Mouse (Mus musculus) stomach, postnatal 0 days (tissue): ENCODE results near the gene Prkg1. TPM values are rescaled to one million over a fixed set of nuclear protein-coding genes. Genes with fewer than 3 reads are reported as not detected.
A peak's percentile ranks its signal among the peaks of the same experiment; 100 is the strongest.

ENCODE experiments used
- ATAC-seq: fragments of 200-750 bp; cut with Nextera tagmentation; 2 replicates; pipeline ENCODE4 v1.8.0; 2017; ENCODE audit not compliant: low FRiP score, low TSS enrichment
- DNase-seq: peaks from one replicate; pipeline ENCODE4 v3.0.0-alpha.2; 2016; ENCODE audit warnings: low spot score
- H3K27ac ChIP-seq: fragments of 300-500 bp; sonication (generic); replicated peaks from 2 replicates; pipeline ENCODE4 v1.5.1; 2014; ENCODE audit warnings: mild to moderate bottlenecking, control low read depth
- H3K27me3 ChIP-seq: fragments of 300-500 bp; sonication (generic); 2 replicates; pipeline ENCODE4 v1.6.1; 2014; ENCODE audit warnings: low read length; ENCODE audit not compliant: control insufficient read depth, insufficient read depth
- H3K36me3 ChIP-seq: fragments of 300-500 bp; sonication (generic); 2 replicates; pipeline ENCODE4 v1.6.1; 2014; ENCODE audit warnings: low read length, mixed read lengths; ENCODE audit not compliant: control insufficient read depth, insufficient read depth
- H3K4me1 ChIP-seq: fragments of 300-500 bp; sonication (generic); replicated peaks from 2 replicates; pipeline ENCODE4 v1.6.1; 2014; ENCODE audit warnings: antibody characterized with exemption; ENCODE audit not compliant: control insufficient read depth, insufficient read depth
- H3K4me2 ChIP-seq: fragments of 300-500 bp; sonication (generic); replicated peaks from 2 replicates; pipeline ENCODE4 v1.6.1; 2014; ENCODE audit warnings: low read depth, mild to moderate bottlenecking, control low read depth, moderate library complexity
- H3K4me3 ChIP-seq: fragments of 300-500 bp; sonication (generic); 2 replicates; pipeline ENCODE4 v1.5.1; 2014; ENCODE audit warnings: low read depth, low read length, control low read depth
- H3K9ac ChIP-seq: fragments of 300-500 bp; sonication (generic); 2 replicates; pipeline ENCODE4 v1.6.1; 2014; ENCODE audit warnings: mild to moderate bottlenecking, low read length, control low read depth, mixed read lengths
- H3K9me3 ChIP-seq: fragments of 300-500 bp; sonication (generic); 2 replicates; pipeline ENCODE4 v1.6.1; 2016; ENCODE audit warnings: low read length; ENCODE audit not compliant: control insufficient read depth
- CTCF ChIP-seq: IDR thresholded peaks from 2 replicates; pipeline ENCODE4 v1.5.1; 2016; ENCODE audit warnings: antibody characterized with exemption, low read depth, mild to moderate bottlenecking, moderate library complexity
- EP300 ChIP-seq: optimal IDR thresholded peaks from 2 replicates; pipeline ENCODE3; 2016; ENCODE audit warnings: antibody characterized with exemption
- WGBS: fragments of 180-500 bp; shearing (Covaris S2); extraction: QIAGEN DNeasy Blood & Tissue Kit; methylation state at CpG from one replicate; pipeline ENCODE4 v1.1.7; 2014; 5-methylcytosine and 5-hydroxymethylcytosine counted together
- polyA plus RNA-seq: library from polyadenylated mRNA; unstranded; fragments of >200 nt; fragmentation: Nextera tagmentation; extraction: Ambion mirVana; gene quantifications from 2 replicates; pipeline ENCODE4 v1.2.1, GENCODE M21; 2015

Prkg1 gene
- polyA plus RNA-seq, 1 experiment from 2014 or later: 6.4 TPM

DNA sequence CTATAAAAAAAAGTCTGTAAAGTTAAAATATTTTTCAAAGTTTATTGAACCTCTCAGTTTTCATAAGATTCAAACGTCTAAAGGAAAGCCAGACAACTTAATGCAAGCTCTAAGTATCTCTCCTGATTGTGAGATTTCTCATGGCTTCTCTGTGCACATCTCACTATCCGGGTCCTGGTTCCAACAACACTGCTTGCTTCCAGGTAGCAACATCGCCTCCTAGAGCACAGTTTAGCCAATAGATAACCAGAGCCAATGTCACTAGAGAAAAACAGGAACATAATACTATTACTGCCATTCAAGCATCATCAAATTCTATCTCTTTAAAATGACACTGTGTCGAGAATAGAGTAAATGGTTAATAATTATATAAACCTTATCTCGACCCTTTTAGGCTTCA, 86.5 kb downstream of the Prkg1 start:
- Histone ChIP-seq H3K4me3 (no peak overlapping the region), H3K4me1 (no peaks in the 10 kb centered on the region), H3K27ac (no peak overlapping the region), H3K36me3 (no peaks in the 10 kb centered on the region), H3K4me2 (no peak overlapping the region), H3K27me3 (no peaks in the 10 kb centered on the region), H3K9ac (no peak overlapping the region), H3K9me3 (no peaks in the 10 kb centered on the region)
- 48% methylated on average over 5 of the region's 5 CpGs for WGBS
- no peak for DNase-seq
- ATAC-seq: no peak
- TF ChIP-seq EP300: no peak
- TF ChIP-seq CTCF: peak; percentile 61

DNA sequence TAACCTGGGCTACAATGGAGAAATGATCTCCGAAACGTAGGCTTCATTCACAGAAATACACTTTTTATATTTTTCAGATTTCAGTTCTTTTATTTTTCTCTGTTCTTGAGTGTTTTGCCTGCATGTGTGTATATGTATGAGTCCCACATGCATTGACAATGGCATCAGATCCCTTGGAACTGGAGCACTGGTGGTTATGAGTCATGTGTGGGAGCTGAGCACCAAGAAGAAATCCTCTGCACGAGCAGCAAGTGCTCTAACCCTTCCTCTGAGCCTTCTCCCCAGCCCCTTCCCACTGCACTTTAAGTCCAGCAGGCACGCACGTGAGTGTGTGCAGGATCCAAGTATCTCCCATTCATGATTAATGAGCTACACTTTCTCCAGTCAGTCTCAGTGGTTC, 93.1 kb downstream of the Prkg1 start:
- no peak overlapping the region for H3K4me3 ChIP-seq
- no peaks in the 10 kb centered on the region for H3K9me3 ChIP-seq
- no peaks in the 10 kb centered on the region for H3K36me3 ChIP-seq
- H3K4me2 ChIP-seq: no peak overlapping the region
- H3K4me1 ChIP-seq: no peaks in the 10 kb centered on the region
- ATAC-seq (no peak), DNase-seq (no peak)
- H3K9ac ChIP-seq: no peak overlapping the region
- 73% methylated on average over 5 of the region's 5 CpGs for WGBS
- no peak overlapping the region for H3K27ac ChIP-seq
- TF ChIP-seq CTCF (no peak), EP300 (no peak)
- no peaks in the 10 kb centered on the region for H3K27me3 ChIP-seq

DNA sequence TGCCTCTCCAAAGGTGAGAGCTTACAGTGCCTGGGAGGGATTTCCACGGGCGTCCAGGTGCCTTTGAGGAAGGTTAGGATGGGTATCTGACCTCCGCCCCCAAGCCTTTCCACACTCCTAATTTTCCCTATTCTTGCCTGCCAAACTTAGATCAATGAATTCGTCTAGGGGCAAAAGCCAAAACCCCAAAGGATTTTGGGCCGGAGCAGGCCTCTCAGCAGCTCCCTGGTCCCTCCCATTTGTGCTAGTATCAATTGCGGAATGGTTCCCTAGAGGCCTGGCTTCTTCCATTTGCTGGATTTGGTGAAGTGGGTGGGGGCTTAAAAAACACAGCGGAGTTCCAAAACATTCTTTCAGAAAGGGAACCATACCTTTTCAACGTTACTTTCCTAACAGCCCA, 99.8 kb downstream of the Prkg1 start:
- no peak for TF ChIP-seq EP300
- no peak for TF ChIP-seq CTCF
- WGBS: 9% methylated on average over 8 of the region's 8 CpGs
- peak overlapping the region; percentile 65 for H3K9ac ChIP-seq
- peak overlapping the region; percentile 84 for H3K27ac ChIP-seq
- H3K4me3 ChIP-seq: peak overlapping the region; percentile 59
- ATAC-seq (no peak), DNase-seq (no peak)
- no peaks in the 10 kb centered on the region for H3K9me3 ChIP-seq
- H3K4me2 ChIP-seq: peak overlapping the region; percentile 76
- no peaks in the 10 kb centered on the region; the same call in 1 of the 2 replicates for H3K4me1 ChIP-seq
- H3K36me3 ChIP-seq: no peaks in the 10 kb centered on the region
- H3K27me3 ChIP-seq: no peaks in the 10 kb centered on the region

DNA sequence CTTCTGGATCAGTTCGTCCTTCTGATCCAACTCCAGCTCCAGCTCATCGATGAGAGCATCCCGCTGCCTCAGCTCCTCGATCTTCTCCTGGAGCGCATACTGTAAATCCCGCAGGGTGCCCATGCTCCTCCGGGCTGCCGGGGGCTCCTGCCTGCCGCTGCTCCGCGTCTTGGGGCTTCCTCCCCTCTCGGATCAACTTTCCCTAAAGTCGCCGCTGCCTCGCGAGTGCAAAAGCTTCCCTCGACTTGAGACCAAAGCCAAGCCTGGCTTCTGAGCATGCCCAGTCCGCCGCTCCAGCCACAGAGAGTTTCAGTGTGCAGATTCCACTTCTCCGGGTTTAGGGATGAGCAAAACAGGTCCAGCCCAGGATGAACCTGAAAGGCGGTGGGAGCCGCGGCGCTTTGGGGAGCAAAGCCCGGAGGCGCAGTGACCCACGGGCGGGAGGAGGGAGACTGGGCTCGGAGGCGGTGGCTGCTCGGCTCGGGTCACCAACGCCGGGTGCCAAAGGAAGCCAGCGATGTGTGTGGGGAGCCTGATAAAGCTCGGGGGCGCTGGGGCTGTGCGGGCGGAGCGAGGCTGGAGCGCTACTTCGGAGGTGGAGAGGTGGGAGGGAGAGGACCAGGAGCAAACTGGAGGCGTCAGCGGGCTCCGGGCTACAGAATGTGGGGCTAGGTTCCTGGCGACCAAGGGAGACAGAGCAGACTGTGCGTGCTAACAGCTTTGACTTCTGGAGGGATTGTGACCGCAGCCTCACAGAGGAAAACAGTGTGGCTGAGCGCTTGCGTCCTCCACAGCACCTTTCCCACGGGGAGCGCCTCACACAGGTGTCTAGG, 100.5 kb downstream of the Prkg1 start:
- peak; percentile 47; the same call in 1 of the 2 replicates for ATAC-seq
- under 1% methylated on average over 52 of the region's 52 CpGs for WGBS
- TF ChIP-seq CTCF: no peak
- TF ChIP-seq EP300: no peak
- Histone ChIP-seq H3K9ac (peak overlapping the region; percentile 65), H3K4me1 (no peaks in the 10 kb centered on the region; the same call in 1 of the 2 replicates), H3K4me2 (peak overlapping the region; percentile 76), H3K36me3 (no peaks in the 10 kb centered on the region), H3K9me3 (no peaks in the 10 kb centered on the region), H3K27me3 (no peaks in the 10 kb centered on the region), H3K4me3 (peak overlapping the region; percentile 59), H3K27ac (peak overlapping the region; percentile 84)
- DNase-seq: peak; percentile 36

DNA sequence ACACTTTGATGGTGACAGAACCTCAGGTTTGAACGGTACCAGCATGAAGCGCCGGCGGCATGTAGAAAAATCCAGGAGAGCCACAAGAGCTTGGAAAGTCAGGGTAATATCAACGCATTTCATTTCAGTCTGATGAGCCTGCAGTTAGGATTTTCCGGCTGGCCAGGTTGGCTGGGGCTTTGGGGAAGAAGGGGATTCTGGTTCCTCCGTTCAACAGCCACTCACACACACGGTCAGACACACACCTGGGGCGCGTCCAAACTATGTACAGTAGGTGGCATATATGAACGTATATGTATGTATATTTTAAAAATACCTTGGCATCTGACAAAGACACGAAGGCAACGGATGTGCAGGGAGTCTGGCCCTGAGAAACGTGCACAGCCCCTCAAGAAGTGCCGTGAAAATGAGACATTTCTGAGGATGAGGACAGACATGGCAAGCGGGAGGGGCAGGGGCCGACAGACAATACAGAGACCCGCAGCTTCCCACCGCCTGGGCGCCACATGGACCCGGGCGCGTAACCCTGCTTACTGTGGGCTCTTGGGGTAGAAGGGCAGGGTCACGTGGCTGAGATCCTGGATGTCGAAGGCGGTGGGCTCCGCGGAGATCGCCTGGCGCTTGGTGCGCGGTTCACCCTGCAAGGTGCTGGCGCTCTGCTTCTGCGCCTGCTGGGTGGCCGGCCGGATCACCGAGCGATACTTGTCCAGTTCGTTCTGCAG, 101.2 kb downstream of the Prkg1 start:
- Histone ChIP-seq H3K4me3 (peak overlapping the region; percentile 59), H3K36me3 (no peaks in the 10 kb centered on the region), H3K9ac (peak overlapping the region; percentile 65), H3K27me3 (no peaks in the 10 kb centered on the region), H3K4me1 (no peaks in the 10 kb centered on the region; the same call in 1 of the 2 replicates), H3K27ac (peak overlapping the region; percentile 84), H3K4me2 (peak overlapping the region; percentile 76), H3K9me3 (no peaks in the 10 kb centered on the region)
- ATAC-seq: no peak; the same call in 1 of the 2 replicates
- TF ChIP-seq CTCF (no peak), EP300 (no peak)
- no peak for DNase-seq
- WGBS: 6% methylated on average over 39 of the region's 39 CpGs
